13 mouse cellular contexts compared by ENCODE assay signal in the genomic region with DNA sequence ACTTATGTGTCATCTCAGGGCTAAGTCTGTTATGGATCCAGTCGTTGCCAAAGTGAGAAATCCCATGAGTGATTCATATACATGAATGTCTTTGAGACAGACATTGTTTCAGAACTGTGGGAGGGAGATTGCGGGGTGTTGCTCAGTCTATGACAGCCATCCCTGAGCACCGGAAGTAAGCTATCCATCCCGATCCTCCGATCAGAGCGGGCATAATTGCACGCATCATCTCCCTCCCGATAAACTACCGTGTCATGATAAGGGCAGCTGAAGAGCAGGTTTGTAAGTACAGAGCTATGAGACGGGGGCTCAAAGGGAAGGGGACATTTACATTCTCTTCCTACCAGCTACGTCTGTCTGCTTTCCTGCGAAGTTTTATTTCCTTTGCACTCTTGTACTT.
DNase-seq lines count a peak whose midpoint lies in the region; ATAC-seq and TF ChIP-seq lines count a peak whose summit lies in the region.
"Had no signal": no experiment of that assay in that cellular context is flagged by ENCODE, and none has a peak within 500 bp of the region (broad histone marks: within the 10 kb centered on the region; RNA-seq: fewer than 3 reads in every experiment).

No protein-coding gene starts in this region.

- H3K4me3 ChIP-seq in layer of hippocampus, adult 2 months, result peak overlapping the region; percentile 56
- H3K4me3 ChIP-seq in neural tube, embryonic 12.5 days, result no peak overlapping the region

- DNase-seq in frontal cortex, postnatal 25 days (ENCODE audit: low spot score in 2 of 2), result no peak
- DNase-seq in layer of hippocampus, adult 2 months (ENCODE audit: low spot score in 2 of 2), result no peak
- no peak for DNase-seq in layer of hippocampus, adult 9-11 months
- DNase-seq in right cerebral cortex, adult 18-20 months, result peak; percentile 14
- DNase-seq in right cerebral cortex, postnatal 10 days (ENCODE audit: low spot score in 2 of 2), result no peak
- DNase-seq: B cell, adult 2 months; cerebellum, adult 9-10 months; heart, postnatal 36 days; thymus, postnatal 4 days had no signal

- H3K27ac ChIP-seq in layer of hippocampus, adult 2 months, result peak overlapping the region; percentile 28
- H3K27ac ChIP-seq in neural tube, embryonic 12.5 days, result no peak overlapping the region

- H3K27me3 ChIP-seq in neural tube, embryonic 12.5 days (replicated peaks), result no peaks in the 10 kb centered on the region

- H3K9me3 ChIP-seq in neural tube, embryonic 12.5 days, result no peaks in the 10 kb centered on the region

- ATAC-seq in frontal cortex, adult (ENCODE audit: low TSS enrichment), result peak; percentile 85
- no peak for ATAC-seq in neural tube, embryonic 12.5 days (ENCODE audit: low FRiP score, low read depth)
- no peak for ATAC-seq in inflammation-experienced regulatory T-cells, adult 6 months

- no peaks in the 10 kb centered on the region for H3K4me1 ChIP-seq in neural tube, embryonic 12.5 days

- H3K4me2 ChIP-seq in neural tube, embryonic 12.5 days (replicated peaks), result peak overlapping the region; percentile 28; the same call in 1 of the 2 replicates

- H3K9ac ChIP-seq in neural tube, embryonic 12.5 days, result no peak overlapping the region

- no peak for TF ChIP-seq CTCF in layer of hippocampus, adult 2 months (conservative IDR thresholded peaks at IDR 0.05)

- H3K36me3 ChIP-seq in neural tube, embryonic 12.5 days, result no peaks in the 10 kb centered on the region
- H3K36me3 ChIP-seq: G1E had no signal

- WGBS in neural tube, embryonic 12.5 days, result 73% methylated on average over 12 of the region's 12 CpGs
